Mouse (Mus musculus) neural tube, embryonic 14.5 days (tissue): Measurements from ENCODE around the gene Iqcf6. TPM values are rescaled to one million over a fixed set of nuclear protein-coding genes. Genes with fewer than 3 reads are reported as not detected.
"Not testable (repeated sequence)": the region's sequence is repeated elsewhere in the genome, so short reads cannot be mapped to it uniquely, and the experiment has no call there.

ENCODE experiments used
- ATAC-seq: fragments of 200-750 bp; cut with Nextera tagmentation; 2 replicates; pipeline ENCODE4 v1.8.0; 2017; ENCODE audit warnings: low read depth, mild to moderate bottlenecking, moderate TSS enrichment, moderate library complexity
- H3K27ac ChIP-seq: fragments of 300-500 bp; sonication (generic); 2 replicates; pipeline ENCODE4 v1.5.1; 2014; ENCODE audit warnings: low read depth, mild to moderate bottlenecking, control low read depth, low read length, moderate library complexity, mixed read lengths
- H3K27me3 ChIP-seq: fragments of 300-500 bp; sonication (generic); 2 replicates; pipeline ENCODE4 v1.6.1; 2014; ENCODE audit warnings: low read length; ENCODE audit not compliant: control insufficient read depth, insufficient read depth
- H3K36me3 ChIP-seq: fragments of 300-500 bp; sonication (generic); 2 replicates; pipeline ENCODE4 v1.6.1; 2014; ENCODE audit warnings: low read length, mixed read lengths; ENCODE audit not compliant: control insufficient read depth, insufficient read depth
- H3K4me1 ChIP-seq: fragments of 300-500 bp; sonication (generic); 2 replicates; pipeline ENCODE4 v1.6.1; 2014; ENCODE audit warnings: low read length; ENCODE audit not compliant: control insufficient read depth, insufficient read depth
- H3K4me2 ChIP-seq: fragments of 300-500 bp; sonication (generic); 2 replicates; pipeline ENCODE4 v1.6.1; 2014; ENCODE audit warnings: mild to moderate bottlenecking, low read depth, low read length, control low read depth
- H3K4me3 ChIP-seq: fragments of 300-500 bp; sonication (generic); 2 replicates; pipeline ENCODE4 v1.5.1; 2014; ENCODE audit warnings: low read depth, low read length, control low read depth, mixed read lengths
- H3K9ac ChIP-seq: fragments of 300-500 bp; sonication (generic); replicated peaks from 2 replicates; pipeline ENCODE4 v1.6.1; 2014; ENCODE audit warnings: low read depth, mild to moderate bottlenecking, control low read depth, low read length, mixed read lengths
- H3K9me3 ChIP-seq: fragments of 300-500 bp; sonication (generic); 2 replicates; pipeline ENCODE4 v1.6.1; 2016; ENCODE audit warnings: low read length; ENCODE audit not compliant: control insufficient read depth
- WGBS: fragments of 180-500 bp; shearing (Covaris S2); extraction: QIAGEN DNeasy Blood & Tissue Kit; methylation state at CpG from one replicate; pipeline ENCODE4 v1.1.7; 2014; 5-methylcytosine and 5-hydroxymethylcytosine counted together
- polyA plus RNA-seq: library from polyadenylated mRNA; unstranded; fragments of >200 nt; fragmentation: Nextera tagmentation; extraction: Ambion mirVana; gene quantifications from 2 replicates; pipeline ENCODE4 v1.2.1, GENCODE M21; 2014

Gene Iqcf6
- polyA plus RNA-seq, result not detected in 2 replicates

GRCm38 (mm10) chr9:106626282-106626681 lies at the start of gene Iqcf6:
Gene Iqcf6 (plus strand): TSS chr9:106626582.
- ATAC-seq, result no peak
- Histone ChIP-seq H3K4me1 (no peaks in the 10 kb centered on the region), H3K9ac (no peak within 1 kb of the TSS), H3K27ac (no peak within 1 kb of the TSS), H3K4me2 (no peak within 1 kb of the TSS), H3K9me3 (no peaks in the 10 kb centered on the region), H3K27me3 (no peaks in the 10 kb centered on the region), H3K36me3 (no peaks in the 10 kb centered on the region), H3K4me3 (no peak within 1 kb of the TSS)
- WGBS, result 83% methylated on average over 2 of the region's 2 CpGs

DNA sequence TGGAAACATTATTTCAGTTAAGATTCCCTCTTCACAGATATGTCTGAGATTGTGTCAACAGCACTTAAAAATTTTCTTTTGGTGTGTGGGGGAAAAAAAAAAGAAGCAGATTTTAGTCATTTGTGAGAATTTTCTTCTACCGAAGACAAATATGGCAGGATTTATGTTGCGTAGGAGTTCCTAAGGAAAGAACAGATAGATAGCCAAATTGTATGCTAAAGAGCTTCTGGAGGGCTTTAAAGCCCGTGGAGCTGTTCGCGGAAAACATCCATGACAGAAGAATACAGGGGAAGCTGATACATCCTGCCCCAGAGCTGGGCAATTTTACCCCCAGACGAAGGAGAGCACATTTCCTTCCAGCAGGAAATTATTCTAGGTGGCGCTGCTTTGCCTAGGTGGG lies 46.4 kb upstream of the Iqcf6 start:
- no peak for ATAC-seq
- no peaks in the 10 kb centered on the region for H3K9me3 ChIP-seq
- H3K27me3 ChIP-seq, result no peaks in the 10 kb centered on the region
- no peak overlapping the region for H3K27ac ChIP-seq
- H3K9ac ChIP-seq, result no peak overlapping the region
- no peak overlapping the region for H3K4me3 ChIP-seq
- no peaks in the 10 kb centered on the region for H3K4me1 ChIP-seq
- no peak overlapping the region for H3K4me2 ChIP-seq
- H3K36me3 ChIP-seq, result no peaks in the 10 kb centered on the region
- 89% methylated on average over 7 of the region's 7 CpGs for WGBS

GRCm38 (mm10) chr9:106582552-106582951 lies 43.8 kb upstream of the Iqcf6 start:
- Histone ChIP-seq H3K4me2 (no peak overlapping the region), H3K4me3 (no peak overlapping the region), H3K36me3 (no peaks in the 10 kb centered on the region), H3K9ac (no peak overlapping the region), H3K4me1 (no peaks in the 10 kb centered on the region), H3K9me3 (no peaks in the 10 kb centered on the region), H3K27me3 (no peaks in the 10 kb centered on the region), H3K27ac (no peak overlapping the region)
- no peak for ATAC-seq
- 73% methylated on average over 1 of the region's 1 CpGs for WGBS

DNA sequence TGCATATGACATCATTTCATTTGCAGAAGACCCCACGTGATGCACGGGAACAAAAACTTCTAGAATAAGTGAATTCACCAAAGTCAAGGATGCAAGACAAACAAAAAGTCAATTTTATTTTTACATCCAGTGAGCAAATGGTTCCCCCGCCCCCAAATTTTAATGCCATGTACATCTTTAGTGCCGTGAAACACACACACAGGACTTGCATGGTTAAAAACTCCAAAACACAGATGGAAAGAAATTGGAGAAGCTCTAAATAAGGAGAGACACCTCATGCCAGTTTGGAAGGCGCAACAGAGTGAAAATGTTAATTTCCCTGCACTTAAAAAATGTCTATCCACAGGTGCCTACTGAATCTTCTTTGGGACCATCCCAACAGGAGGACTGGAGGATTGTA lies 34.2 kb upstream of the Iqcf6 start:
- no peak for ATAC-seq
- H3K4me2 ChIP-seq, result no peak overlapping the region
- 94% methylated on average over 5 of the region's 5 CpGs for WGBS

DNA sequence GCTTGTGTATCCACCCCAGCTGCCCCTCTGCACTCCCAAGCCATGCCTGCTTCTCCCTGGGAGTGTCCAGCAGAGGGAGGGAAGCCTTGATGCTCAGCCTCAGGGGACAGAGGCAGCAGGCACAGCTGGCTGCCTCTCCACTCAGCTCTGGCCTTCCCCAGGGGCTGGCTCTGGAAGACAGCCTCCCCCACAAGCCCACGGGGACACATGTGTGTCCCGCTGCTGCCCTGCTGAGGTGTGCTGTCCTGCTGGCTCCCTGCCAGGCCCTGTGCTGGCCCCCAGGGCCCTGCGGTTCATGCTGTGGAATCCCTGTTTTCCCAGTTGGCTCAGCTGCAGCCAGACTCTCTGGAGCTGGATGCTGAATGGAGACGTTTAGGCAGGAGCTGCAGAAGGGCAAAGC lies 31.0 kb upstream of the Iqcf6 start:
- H3K4me2 ChIP-seq, H3K4me1 ChIP-seq, ATAC-seq, H3K27ac ChIP-seq, H3K9ac ChIP-seq, H3K27me3 ChIP-seq, H3K4me3 ChIP-seq, H3K9me3 ChIP-seq, H3K36me3 ChIP-seq: not testable (repeated sequence)
- 18% methylated on average over 4 of the region's 4 CpGs for WGBS

More for the DNA sequence above, 34.2 kb upstream of the Iqcf6 start:
- Histone ChIP-seq H3K9me3 (no peaks in the 10 kb centered on the region), H3K4me3 (no peak overlapping the region), H3K9ac (no peak overlapping the region), H3K36me3 (no peaks in the 10 kb centered on the region), H3K27ac (no peak overlapping the region), H3K4me1 (no peaks in the 10 kb centered on the region), H3K27me3 (no peaks in the 10 kb centered on the region)

DNA sequence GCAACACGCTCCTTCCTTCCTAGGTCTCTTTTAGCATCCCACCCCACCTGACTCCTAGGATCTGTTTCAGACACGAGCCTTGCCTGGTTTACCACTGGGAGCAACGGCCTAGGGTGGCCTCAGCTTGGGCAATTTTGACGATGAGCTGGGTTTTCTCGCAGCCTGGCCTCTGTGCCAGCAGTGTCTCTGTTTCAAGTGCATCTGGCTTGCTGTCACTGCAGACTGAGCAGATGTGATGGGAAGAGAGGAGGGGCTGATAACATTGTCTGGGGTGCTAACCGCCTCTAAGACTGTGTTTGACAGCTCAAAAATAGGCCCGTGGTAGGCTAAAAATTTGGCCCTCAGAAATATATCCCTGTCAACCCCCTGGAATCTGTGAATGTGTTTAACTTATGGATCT lies 30.5 kb upstream of the Iqcf6 start:
- ATAC-seq, result no peak
- no peaks in the 10 kb centered on the region for H3K4me1 ChIP-seq
- H3K9me3 ChIP-seq, result no peaks in the 10 kb centered on the region
- H3K27ac ChIP-seq, result no peak overlapping the region
- no peak overlapping the region for H3K4me3 ChIP-seq
- H3K36me3 ChIP-seq, result no peaks in the 10 kb centered on the region
- no peak overlapping the region for H3K4me2 ChIP-seq
- H3K27me3 ChIP-seq, result no peaks in the 10 kb centered on the region
- no peak overlapping the region for H3K9ac ChIP-seq
- 74% methylated on average over 7 of the region's 7 CpGs for WGBS

- 39% methylated on average over 7 of the region's 7 CpGs for WGBS
- H3K9me3 ChIP-seq, result no peaks in the 10 kb centered on the region
- H3K4me2 ChIP-seq, result no peak overlapping the region
- ATAC-seq, result no peak
- no peaks in the 10 kb centered on the region for H3K4me1 ChIP-seq
- no peak overlapping the region for H3K9ac ChIP-seq
- H3K4me3 ChIP-seq, result no peak overlapping the region
- no peak overlapping the region for H3K27ac ChIP-seq
- no peaks in the 10 kb centered on the region for H3K36me3 ChIP-seq
- H3K27me3 ChIP-seq, result no peaks in the 10 kb centered on the region
Measured at GRCm38 (mm10) chr9:106598466-106598865, 27.9 kb upstream of the Iqcf6 start.

GRCm38 (mm10) chr9:106600546-106600945 lies 25.8 kb upstream of the Iqcf6 start:
- no peak overlapping the region for H3K4me2 ChIP-seq
- no peak overlapping the region for H3K27ac ChIP-seq
- H3K9ac ChIP-seq, result no peak overlapping the region
- ATAC-seq, result no peak
- no peak overlapping the region for H3K4me3 ChIP-seq
- H3K27me3 ChIP-seq, result no peaks in the 10 kb centered on the region
- 27% methylated on average over 8 of the region's 8 CpGs for WGBS
- H3K36me3 ChIP-seq, result no peaks in the 10 kb centered on the region
- no peaks in the 10 kb centered on the region for H3K4me1 ChIP-seq
- H3K9me3 ChIP-seq, result no peaks in the 10 kb centered on the region

DNA sequence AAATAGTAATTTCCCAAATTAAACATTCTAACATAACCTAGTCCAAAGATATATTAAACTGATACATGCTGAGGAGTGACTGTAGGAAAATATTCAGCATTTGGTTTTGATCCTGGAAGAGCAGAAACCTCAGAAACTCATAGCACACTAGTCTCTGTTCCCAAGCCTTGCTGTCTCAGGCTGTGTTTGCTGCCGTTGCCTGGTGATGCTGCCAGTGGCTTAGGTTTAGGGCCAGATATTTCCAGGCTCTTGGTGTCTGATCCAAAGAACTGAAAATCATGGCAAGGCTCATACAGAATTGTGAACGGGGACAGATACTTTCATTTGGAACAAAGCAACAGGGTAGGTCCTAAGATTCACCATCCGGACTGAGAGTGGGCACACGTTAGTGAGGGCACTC lies 15.7 kb upstream of the Iqcf6 start:
- H3K4me3 ChIP-seq, result no peak overlapping the region
- no peak overlapping the region for H3K4me2 ChIP-seq
- no peak for ATAC-seq
- H3K4me1 ChIP-seq, result no peaks in the 10 kb centered on the region
- H3K36me3 ChIP-seq, result no peaks in the 10 kb centered on the region
- H3K9ac ChIP-seq, result no peak overlapping the region
- WGBS, result 80% methylated on average over 4 of the region's 4 CpGs
- no peak overlapping the region for H3K27ac ChIP-seq
- H3K9me3 ChIP-seq, result no peaks in the 10 kb centered on the region
- no peaks in the 10 kb centered on the region for H3K27me3 ChIP-seq

GRCm38 (mm10) chr9:106613951-106614350 lies 12.4 kb upstream of the Iqcf6 start:
- Histone ChIP-seq H3K27ac (no peak overlapping the region), H3K36me3 (no peaks in the 10 kb centered on the region), H3K27me3 (no peaks in the 10 kb centered on the region), H3K4me1 (no peaks in the 10 kb centered on the region), H3K9ac (no peak overlapping the region), H3K4me2 (no peak overlapping the region), H3K9me3 (no peaks in the 10 kb centered on the region), H3K4me3 (no peak overlapping the region)
- no peak for ATAC-seq
- WGBS, result 77% methylated on average over 2 of the region's 2 CpGs
